Mouse (Mus musculus) hindbrain, embryonic 10.5 days (tissue): ENCODE results near the gene Klrg1. TPM values are rescaled to one million over a fixed set of nuclear protein-coding genes. Genes with fewer than 3 reads are reported as not detected.

Experiments
- DNase-seq: peaks from one replicate; pipeline ENCODE4 v3.0.0-alpha.2; 2017; ENCODE audit warnings: low spot score
- H3K27ac ChIP-seq: fragments of 300-500 bp; sonication (generic); 2 replicates; pipeline ENCODE4 v1.5.1; 2016; ENCODE audit warnings: mild to moderate bottlenecking, moderate library complexity
- H3K27me3 ChIP-seq: fragments of 300-500 bp; sonication (generic); 2 replicates; pipeline ENCODE4 v1.6.1; 2016; ENCODE audit warnings: mild to moderate bottlenecking; ENCODE audit not compliant: poor library complexity, insufficient read depth, severe bottlenecking
- H3K36me3 ChIP-seq: fragments of 300-500 bp; sonication (generic); 2 replicates; pipeline ENCODE4 v1.6.1; 2016; ENCODE audit warnings: mild to moderate bottlenecking, moderate library complexity
- H3K4me1 ChIP-seq: fragments of 300-500 bp; sonication (generic); replicated peaks from 2 replicates; pipeline ENCODE4 v1.6.1; 2016; ENCODE audit warnings: mild to moderate bottlenecking
- H3K4me3 ChIP-seq: fragments of 300-500 bp; sonication (generic); 2 replicates; pipeline ENCODE4 v1.5.1; 2016; ENCODE audit warnings: mild to moderate bottlenecking, moderate library complexity
- H3K9me3 ChIP-seq: fragments of 300-500 bp; sonication (generic); 2 replicates; pipeline ENCODE4 v1.6.1; 2016; ENCODE audit warnings: mild to moderate bottlenecking, moderate library complexity
- WGBS: fragments of 180-500 bp; shearing (Covaris S2); methylation state at CpG from one replicate; pipeline ENCODE4 v1.1.7; 2016; 5-methylcytosine and 5-hydroxymethylcytosine counted together
- polyA plus RNA-seq: library from polyadenylated mRNA; unstranded; fragments of >200 nt; fragmentation: Nextera tagmentation; extraction: Ambion mirVana; gene quantifications from 2 replicates; pipeline ENCODE4 v1.2.1, GENCODE M21; 2016

The Klrg1 gene
- polyA plus RNA-seq, 1 experiment from 2014 or later: 0.21 TPM

GRCm38 (mm10) chr6:122289313-122289712, 6.6 kb upstream of the Klrg1 start:
- no peaks in the 10 kb centered on the region for H3K9me3 ChIP-seq
- no peaks in the 10 kb centered on the region for H3K27me3 ChIP-seq
- H3K36me3 ChIP-seq: no peaks in the 10 kb centered on the region
- WGBS: 80% methylated on average over 1 of the region's 1 CpGs
- no peak overlapping the region for H3K27ac ChIP-seq
- DNase-seq: no peak
- no peaks in the 10 kb centered on the region for H3K4me1 ChIP-seq
- H3K4me3 ChIP-seq: no peak overlapping the region

- H3K27ac ChIP-seq: no peak overlapping the region
- no peaks in the 10 kb centered on the region for H3K36me3 ChIP-seq
- no peaks in the 10 kb centered on the region for H3K4me1 ChIP-seq
- H3K9me3 ChIP-seq: no peaks in the 10 kb centered on the region
- no peaks in the 10 kb centered on the region for H3K27me3 ChIP-seq
- no peak overlapping the region for H3K4me3 ChIP-seq
- 48% methylated on average over 1 of the region's 1 CpGs for WGBS
- DNase-seq: no peak
Observed at GRCm38 (mm10) chr6:122288263-122288662, 5.6 kb upstream of the Klrg1 start.

GRCm38 (mm10) chr6:122284823-122285222, 2.1 kb upstream of the Klrg1 start:
- Histone ChIP-seq H3K27ac (no peak overlapping the region), H3K27me3 (no peaks in the 10 kb centered on the region), H3K36me3 (no peaks in the 10 kb centered on the region), H3K4me3 (no peak overlapping the region), H3K4me1 (no peaks in the 10 kb centered on the region), H3K9me3 (no peaks in the 10 kb centered on the region)
- WGBS: 93% methylated on average over 1 of the region's 1 CpGs
- no peak for DNase-seq

GRCm38 (mm10) chr6:122284304-122284703, 1.6 kb upstream of the Klrg1 start:
- no peaks in the 10 kb centered on the region for H3K4me1 ChIP-seq
- no peak overlapping the region for H3K4me3 ChIP-seq
- H3K27ac ChIP-seq: no peak overlapping the region
- no peaks in the 10 kb centered on the region for H3K36me3 ChIP-seq
- no peaks in the 10 kb centered on the region for H3K27me3 ChIP-seq
- 80% methylated on average over 4 of the region's 4 CpGs for WGBS
- DNase-seq: no peak
- no peaks in the 10 kb centered on the region for H3K9me3 ChIP-seq

GRCm38 (mm10) chr6:122283429-122283828, 747 bp upstream of the Klrg1 start:
- Histone ChIP-seq H3K4me3 (no peak overlapping the region), H3K4me1 (no peaks in the 10 kb centered on the region), H3K27me3 (no peaks in the 10 kb centered on the region), H3K36me3 (no peaks in the 10 kb centered on the region), H3K27ac (no peak overlapping the region), H3K9me3 (no peaks in the 10 kb centered on the region)
- no peak for DNase-seq
- 91% methylated on average over 2 of the region's 2 CpGs for WGBS

GRCm38 (mm10) chr6:122276565-122276964, 6.1 kb downstream of the Klrg1 start:
- no peaks in the 10 kb centered on the region for H3K36me3 ChIP-seq
- no peaks in the 10 kb centered on the region for H3K27me3 ChIP-seq
- H3K4me3 ChIP-seq: no peak overlapping the region
- no peaks in the 10 kb centered on the region for H3K4me1 ChIP-seq
- no peak overlapping the region for H3K27ac ChIP-seq
- DNase-seq: no peak
- WGBS: 90% methylated on average over 7 of the region's 7 CpGs
- no peaks in the 10 kb centered on the region for H3K9me3 ChIP-seq

- Histone ChIP-seq H3K36me3 (no peaks in the 10 kb centered on the region), H3K27ac (no peak overlapping the region), H3K9me3 (no peaks in the 10 kb centered on the region), H3K4me3 (no peak overlapping the region), H3K4me1 (no peaks in the 10 kb centered on the region), H3K27me3 (no peaks in the 10 kb centered on the region)
- DNase-seq: no peak
- WGBS: 74% methylated on average over 5 of the region's 5 CpGs
Observed at GRCm38 (mm10) chr6:122274546-122274945, 8.1 kb downstream of the Klrg1 start.

GRCm38 (mm10) chr6:122270152-122270551, 12.5 kb downstream of the Klrg1 start:
- Histone ChIP-seq H3K9me3 (0 out of 2 replicates have a peak, but pooled peaks cover 2% of the 10 kb centered on the region), H3K36me3 (no peaks in the 10 kb centered on the region), H3K4me1 (no peaks in the 10 kb centered on the region), H3K27ac (no peak overlapping the region), H3K27me3 (no peaks in the 10 kb centered on the region), H3K4me3 (no peak overlapping the region)
- WGBS: 85% methylated on average over 11 of the region's 11 CpGs
- DNase-seq: no peak

GRCm38 (mm10) chr6:122269170-122269569, 13.5 kb downstream of the Klrg1 start:
- Histone ChIP-seq H3K4me3 (no peak overlapping the region), H3K27me3 (no peaks in the 10 kb centered on the region), H3K27ac (no peak overlapping the region), H3K36me3 (no peaks in the 10 kb centered on the region), H3K4me1 (no peaks in the 10 kb centered on the region), H3K9me3 (0 out of 2 replicates have a peak, but pooled peaks cover 2% of the 10 kb centered on the region)
- WGBS: 95% methylated on average over 4 of the region's 4 CpGs
- DNase-seq: no peak

- Histone ChIP-seq H3K4me1 (no peaks in the 10 kb centered on the region), H3K4me3 (no peak overlapping the region), H3K27ac (no peak overlapping the region), H3K9me3 (0 out of 2 replicates have a peak, but pooled peaks cover 2% of the 10 kb centered on the region), H3K36me3 (no peaks in the 10 kb centered on the region), H3K27me3 (no peaks in the 10 kb centered on the region)
- DNase-seq: no peak
- 83% methylated on average over 3 of the region's 3 CpGs for WGBS
Observed at GRCm38 (mm10) chr6:122268561-122268960, 14.1 kb downstream of the Klrg1 start.

GRCm38 (mm10) chr6:122262543-122262942, 20.1 kb downstream of the Klrg1 start:
- WGBS: 97% methylated on average over 8 of the region's 8 CpGs
- Histone ChIP-seq H3K4me3 (no peak overlapping the region), H3K27me3 (no peaks in the 10 kb centered on the region), H3K9me3 (0 out of 2 replicates have a peak, but pooled peaks cover 2% of the 10 kb centered on the region), H3K27ac (no peak overlapping the region), H3K4me1 (no peaks in the 10 kb centered on the region), H3K36me3 (no peaks in the 10 kb centered on the region)
- no peak for DNase-seq

- 65% methylated on average over 1 of the region's 1 CpGs for WGBS
- Histone ChIP-seq H3K27ac (no peak overlapping the region), H3K9me3 (no peaks in the 10 kb centered on the region), H3K4me1 (no peaks in the 10 kb centered on the region), H3K36me3 (no peaks in the 10 kb centered on the region), H3K27me3 (no peaks in the 10 kb centered on the region), H3K4me3 (no peak overlapping the region)
- DNase-seq: no peak
Observed at GRCm38 (mm10) chr6:122252146-122252545, 30.5 kb downstream of the Klrg1 start.

- Histone ChIP-seq H3K9me3 (no peaks in the 10 kb centered on the region), H3K4me3 (no peak overlapping the region), H3K36me3 (no peaks in the 10 kb centered on the region), H3K27me3 (no peaks in the 10 kb centered on the region), H3K4me1 (no peaks in the 10 kb centered on the region), H3K27ac (no peak overlapping the region)
- no peak for DNase-seq
- 81% methylated on average over 4 of the region's 4 CpGs for WGBS
Observed at GRCm38 (mm10) chr6:122250033-122250432, 32.6 kb downstream of the Klrg1 start.
